12 mouse cellular contexts compared by ENCODE assay signal in genomic region chr16:10770531-10771325, GRCm38 (mm10). TPM values are rescaled to one million over a fixed set of nuclear protein-coding genes. Genes with fewer than 3 reads are reported as not detected.
A peak's percentile ranks its signal among the peaks of the same experiment; 100 is the strongest.
DNase-seq lines count a peak whose midpoint lies in the region; ATAC-seq and TF ChIP-seq lines count a peak whose summit lies in the region.
"Had no signal": no experiment of that assay in that cellular context is flagged by ENCODE, and none has a peak within 500 bp of the region (broad histone marks: within the 10 kb centered on the region; RNA-seq: fewer than 3 reads in every experiment).

No protein-coding gene starts in this region.

- H3K9ac ChIP-seq in heart, embryonic 13.5 days: no peak overlapping the region; the same call in 1 of the 2 replicates
- no peak overlapping the region for H3K9ac ChIP-seq in lung, postnatal 0 days (replicated peaks; ENCODE audit: low read depth)

- WGBS in heart, embryonic 13.5 days: 31% methylated on average over 4 of the region's 4 CpGs
- 53% methylated on average over 4 of the region's 4 CpGs for WGBS in lung, postnatal 0 days

- no peaks in the 10 kb centered on the region for H3K36me3 ChIP-seq in heart, embryonic 13.5 days
- H3K36me3 ChIP-seq in lung, postnatal 0 days (ENCODE audit: insufficient read depth, low read length): no peaks in the 10 kb centered on the region
- no peaks in the 10 kb centered on the region for H3K36me3 ChIP-seq in splenic B cell, adult 2 months (ENCODE audit: control insufficient read depth, insufficient read depth, low read length, poor library complexity, severe bottlenecking)
- H3K36me3 ChIP-seq: hindbrain, embryonic 10.5 days had no signal

- ATAC-seq in heart, embryonic 13.5 days (ENCODE audit: extremely low read depth, insufficient number of reproducible peaks, low FRiP score, low TSS enrichment): no peak
- no peak for ATAC-seq in lung, postnatal 0 days

- H3K27ac ChIP-seq in heart, embryonic 13.5 days (replicated peaks): 0 out of 2 replicates have a peak overlapping the region, but pooled peaks have one; percentile 7
- no peak overlapping the region for H3K27ac ChIP-seq in lung, postnatal 0 days (ENCODE audit: low read length)
- H3K27ac ChIP-seq: hindbrain, embryonic 10.5 days had no signal

- H3K4me2 ChIP-seq in heart, embryonic 13.5 days: no peak overlapping the region
- H3K4me2 ChIP-seq in lung, postnatal 0 days (replicated peaks; ENCODE audit: low read depth, low read length): no peak overlapping the region

- no peak for DNase-seq in heart, postnatal 4 days
- no peak for DNase-seq in lung, postnatal 0 days (ENCODE audit: low spot score)
- DNase-seq in lung, postnatal 25 days (ENCODE audit: low spot score): no peak
- peak; percentile 27 for DNase-seq in T-cell, adult 2 months (ENCODE audit: low spot score)
- DNase-seq in splenic B cell, adult 2 months (ENCODE audit: low read depth, low spot score): peak; percentile 47
- no peak for DNase-seq in embryo, embryonic 9.5 days (ENCODE audit: extremely low spot score)
- DNase-seq in layer of hippocampus, adult 11-12 months (ENCODE audit: low spot score): no peak
- DNase-seq: kidney, postnatal 25 days had no signal

- H3K9me3 ChIP-seq in heart, embryonic 13.5 days: no peaks in the 10 kb centered on the region
- no peaks in the 10 kb centered on the region for H3K9me3 ChIP-seq in lung, postnatal 0 days (ENCODE audit: low read length)
- H3K9me3 ChIP-seq: hindbrain, embryonic 10.5 days had no signal

- no peak for TF ChIP-seq EP300 in lung, postnatal 0 days (IDR thresholded peaks at IDR 0.05)

- H3K4me1 ChIP-seq in heart, embryonic 13.5 days: peaks cover 23% of the 10 kb centered on the region
- peaks cover 3% of the 10 kb centered on the region; the same call in 1 of the 2 replicates for H3K4me1 ChIP-seq in lung, postnatal 0 days (ENCODE audit: insufficient read depth, low read depth, low read length)

- TF ChIP-seq CTCF in lung, postnatal 0 days (IDR thresholded peaks at IDR 0.05): peak; percentile 37

- H3K4me3 ChIP-seq in heart, embryonic 13.5 days: no peak overlapping the region
- H3K4me3 ChIP-seq in lung, postnatal 0 days (ENCODE audit: low read depth, low read length): no peak overlapping the region
- H3K4me3 ChIP-seq: hindbrain, embryonic 10.5 days had no signal

- H3K27me3 ChIP-seq in heart, embryonic 13.5 days (replicated peaks): no peaks in the 10 kb centered on the region; the same call in none of the 2 replicates
- H3K27me3 ChIP-seq in lung, postnatal 0 days (replicated peaks; ENCODE audit: insufficient read depth, low read length): no peaks in the 10 kb centered on the region
- no peaks in the 10 kb centered on the region for H3K27me3 ChIP-seq in splenic B cell, adult 2 months (ENCODE audit: control insufficient read depth, insufficient read depth, low read length, poor library complexity, severe bottlenecking)

RNA-seq across cellular contexts. Expression of gene Socs1, which starts 14.6 kb away (rescaled TPM):
- polyA plus RNA-seq in heart, embryonic 13.5 days (2015; fragmentation: Nextera tagmentation; extraction: Ambion mirVana): 4.8 and 5.7 TPM in 2 replicates
- total RNA-seq in heart, postnatal 4 days (2021): 1 to 10 TPM; 1.6 TPM
- 9.0 and 13.4 TPM in 2 replicates for polyA plus RNA-seq in lung, postnatal 0 days (2015; fragmentation: Nextera tagmentation; extraction: Ambion mirVana)

RNA-seq across cellular contexts. Expression of gene Tnp2, which starts 17.7 kb away (rescaled TPM):
- not detected in 2 replicates for polyA plus RNA-seq in heart, embryonic 13.5 days (2015; fragmentation: Nextera tagmentation; extraction: Ambion mirVana)
- not detected for total RNA-seq in heart, postnatal 4 days (2021)
- not detected in 2 replicates for polyA plus RNA-seq in lung, postnatal 0 days (2015; fragmentation: Nextera tagmentation; extraction: Ambion mirVana)
- total RNA-seq: gastrocnemius, adult 18-20 months; left cerebral cortex, postnatal 14 days had no signal
- polyA plus RNA-seq: hindbrain, embryonic 10.5 days had no signal

RNA-seq across cellular contexts. Expression of gene Prm3, which starts 20.0 kb away (rescaled TPM):
- not detected in 2 replicates for polyA plus RNA-seq in heart, embryonic 13.5 days (2015; fragmentation: Nextera tagmentation; extraction: Ambion mirVana)
- not detected for total RNA-seq in heart, postnatal 4 days (2021)
- polyA plus RNA-seq in lung, postnatal 0 days (2015; fragmentation: Nextera tagmentation; extraction: Ambion mirVana): not detected in 2 replicates
- total RNA-seq: gastrocnemius, adult 18-20 months; left cerebral cortex, postnatal 14 days had no signal
- polyA plus RNA-seq: hindbrain, embryonic 10.5 days had no signal

RNA-seq across cellular contexts. Expression of gene Prm2, which starts 25.2 kb away (rescaled TPM):
- polyA plus RNA-seq in heart, embryonic 13.5 days (2015; fragmentation: Nextera tagmentation; extraction: Ambion mirVana): not detected in 2 replicates
- total RNA-seq in heart, postnatal 4 days (2021): not detected
- polyA plus RNA-seq in lung, postnatal 0 days (2015; fragmentation: Nextera tagmentation; extraction: Ambion mirVana): not detected in 2 replicates
- total RNA-seq: gastrocnemius, adult 18-20 months; left cerebral cortex, postnatal 14 days had no signal
- polyA plus RNA-seq: hindbrain, embryonic 10.5 days had no signal

RNA-seq across cellular contexts. Expression of gene Prm1, which starts 34.9 kb away (rescaled TPM):
- 0.36 TPM in 1 of 2 replicates, not detected in the other for polyA plus RNA-seq in heart, embryonic 13.5 days (2015; fragmentation: Nextera tagmentation; extraction: Ambion mirVana)
- not detected for total RNA-seq in heart, postnatal 4 days (2021)
- polyA plus RNA-seq in lung, postnatal 0 days (2015; fragmentation: Nextera tagmentation; extraction: Ambion mirVana): not detected in 2 replicates
- total RNA-seq: gastrocnemius, adult 18-20 months; left cerebral cortex, postnatal 14 days had no signal
- polyA plus RNA-seq: hindbrain, embryonic 10.5 days had no signal

Comparison
In these comparisons a context has a peak if more than half of its experiments do, and no peak if none do; other contexts are left out.
1. DNase-seq: peak in T-cell, adult 2 months (single experiment) and splenic B cell, adult 2 months (single experiment); none in heart, postnatal 4 days (single experiment), lung, postnatal 0 days (single experiment), lung, postnatal 25 days (single experiment), embryo, embryonic 9.5 days (single experiment) and layer of hippocampus, adult 11-12 months (single experiment).